Mouse (Mus musculus) forebrain, embryonic 13.5 days (tissue): ENCODE data around the gene Aamp. TPM values are rescaled to one million over a fixed set of nuclear protein-coding genes. Genes with fewer than 3 reads are reported as not detected.
A peak's percentile ranks its signal among the peaks of the same experiment; 100 is the strongest.

ENCODE experiments used
- ATAC-seq: fragments of 200-750 bp; cut with Nextera tagmentation; 2 replicates; pipeline ENCODE4 v1.8.0; 2017
- H3K27ac ChIP-seq: fragments of 300-500 bp; sonication (generic); 2 replicates; pipeline ENCODE4 v1.5.1; 2015; ENCODE audit warnings: inconsistent platforms, mild to moderate bottlenecking, moderate library complexity
- H3K27me3 ChIP-seq: fragments of 300-500 bp; sonication (generic); 2 replicates; pipeline ENCODE4 v1.6.1; 2015; ENCODE audit warnings: mild to moderate bottlenecking, inconsistent platforms
- H3K36me3 ChIP-seq: fragments of 300-500 bp; sonication (generic); 2 replicates; pipeline ENCODE4 v1.6.1; 2015; ENCODE audit warnings: mild to moderate bottlenecking, inconsistent platforms; ENCODE audit not compliant: poor library complexity, severe bottlenecking
- H3K4me1 ChIP-seq: fragments of 300-500 bp; sonication (generic); 2 replicates; pipeline ENCODE4 v1.6.1; 2015; ENCODE audit warnings: inconsistent platforms
- H3K4me2 ChIP-seq: fragments of 300-500 bp; sonication (generic); 2 replicates; pipeline ENCODE4 v1.6.1; 2015; ENCODE audit warnings: inconsistent platforms, mild to moderate bottlenecking, moderate library complexity
- H3K4me3 ChIP-seq: fragments of 300-500 bp; sonication (generic); 2 replicates; pipeline ENCODE4 v1.5.1; 2015; ENCODE audit warnings: mild to moderate bottlenecking, inconsistent platforms
- H3K9ac ChIP-seq: fragments of 300-500 bp; sonication (generic); 2 replicates; pipeline ENCODE4 v1.6.1; 2015; ENCODE audit warnings: mild to moderate bottlenecking, inconsistent platforms
- H3K9me3 ChIP-seq: fragments of 300-500 bp; sonication (generic); replicated peaks from 2 replicates; pipeline ENCODE4 v1.6.1; 2016; ENCODE audit warnings: inconsistent platforms
- WGBS: fragments of 180-500 bp; shearing (Covaris S2); methylation state at CpG from one replicate; pipeline ENCODE4 v1.1.7; 2015; 5-methylcytosine and 5-hydroxymethylcytosine counted together
- polyA plus RNA-seq: library from polyadenylated mRNA; unstranded; fragments of >200 nt; fragmentation: Nextera tagmentation; extraction: Ambion mirVana; gene quantifications from 2 replicates; pipeline ENCODE4 v1.2.1, GENCODE M21; 2015

The Aamp gene
- polyA plus RNA-seq, 1 experiment from 2014 or later: 195 TPM

DNA sequence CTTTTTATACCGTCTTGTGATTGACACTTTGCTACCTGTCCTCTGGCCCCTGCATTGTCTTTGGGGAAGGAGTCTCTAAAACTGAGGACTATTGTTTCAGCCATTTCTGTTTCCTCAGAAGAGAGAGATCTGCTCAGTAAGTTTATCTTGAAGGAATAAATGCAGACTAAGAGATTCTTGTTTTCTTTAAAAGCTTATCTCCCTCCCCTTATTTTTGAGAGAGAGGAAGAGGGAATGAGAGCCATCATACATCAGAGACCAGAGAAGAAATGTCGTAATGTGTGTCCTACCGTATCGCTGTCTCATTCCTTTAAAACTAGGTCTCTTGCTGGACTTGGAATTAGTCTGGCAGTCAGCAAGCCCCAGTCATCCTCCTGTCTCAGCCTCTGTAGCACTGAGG, 43.7 kb downstream of the Aamp start:
- no peak overlapping the region for H3K4me3 ChIP-seq
- H3K9ac ChIP-seq: no peak overlapping the region
- H3K27me3 ChIP-seq: no peaks in the 10 kb centered on the region
- ATAC-seq: no peak
- no peaks in the 10 kb centered on the region for H3K36me3 ChIP-seq
- no peak overlapping the region for H3K27ac ChIP-seq
- H3K4me1 ChIP-seq: peaks cover 36% of the 10 kb centered on the region
- 88% methylated on average over 4 of the region's 4 CpGs for WGBS
- no peaks in the 10 kb centered on the region for H3K9me3 ChIP-seq
- no peak overlapping the region for H3K4me2 ChIP-seq

DNA sequence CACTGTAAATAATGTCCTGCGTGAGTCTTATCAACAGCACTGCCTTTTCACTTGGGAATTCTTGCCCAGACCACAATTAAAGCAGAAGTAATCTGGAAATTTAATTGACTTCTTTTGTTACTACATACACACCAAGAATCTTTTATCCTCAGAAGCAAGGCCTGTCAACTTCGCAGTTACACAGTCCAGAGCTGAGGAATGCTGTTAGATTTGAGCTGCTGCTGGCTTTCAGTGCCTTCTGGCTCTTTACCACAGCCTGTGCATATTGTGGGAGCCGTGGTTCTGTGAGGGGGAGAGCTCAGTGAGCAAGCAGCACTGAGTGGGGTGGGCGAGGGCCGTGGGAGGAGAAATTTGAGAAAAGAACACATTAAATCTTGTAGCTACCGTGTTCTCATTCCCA, 44.2 kb downstream of the Aamp start:
- H3K27me3 ChIP-seq: no peaks in the 10 kb centered on the region
- WGBS: 73% methylated on average over 6 of the region's 6 CpGs
- H3K27ac ChIP-seq: 0 out of 2 replicates have a peak overlapping the region, but pooled peaks have one; percentile 2
- H3K4me1 ChIP-seq: peaks cover 36% of the 10 kb centered on the region
- no peak overlapping the region for H3K4me3 ChIP-seq
- H3K4me2 ChIP-seq: no peak overlapping the region
- no peaks in the 10 kb centered on the region for H3K9me3 ChIP-seq
- H3K9ac ChIP-seq: no peak overlapping the region
- no peaks in the 10 kb centered on the region for H3K36me3 ChIP-seq
- ATAC-seq: no peak

DNA sequence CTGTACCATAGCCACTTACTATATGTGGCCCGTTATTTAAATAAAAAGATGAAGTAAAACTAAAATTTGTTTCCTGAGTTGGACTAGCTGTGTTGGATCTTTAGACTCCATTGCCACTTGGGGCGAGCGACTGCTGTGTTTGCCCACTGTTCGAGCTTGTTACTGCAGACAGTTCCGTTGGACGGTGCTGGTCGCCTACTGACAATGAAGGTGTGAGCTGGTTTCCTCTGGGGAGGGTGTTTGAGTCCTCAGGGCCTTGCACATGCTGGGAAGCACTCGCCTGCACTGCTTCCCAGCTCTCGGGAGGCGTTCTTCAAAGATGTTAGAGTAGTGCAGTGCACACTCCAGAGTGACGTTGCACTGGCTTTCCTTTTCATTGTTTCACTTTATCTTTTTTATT, 44.9 kb downstream of the Aamp start:
- Histone ChIP-seq H3K4me1 (peaks cover 36% of the 10 kb centered on the region), H3K27ac (no peak overlapping the region), H3K9ac (peak overlapping the region; percentile 34; the same call in 1 of the 2 replicates), H3K4me2 (peak overlapping the region; percentile 95), H3K4me3 (no peak overlapping the region), H3K27me3 (no peaks in the 10 kb centered on the region), H3K9me3 (no peaks in the 10 kb centered on the region), H3K36me3 (no peaks in the 10 kb centered on the region)
- no peak for ATAC-seq
- WGBS: 65% methylated on average over 11 of the region's 11 CpGs

DNA sequence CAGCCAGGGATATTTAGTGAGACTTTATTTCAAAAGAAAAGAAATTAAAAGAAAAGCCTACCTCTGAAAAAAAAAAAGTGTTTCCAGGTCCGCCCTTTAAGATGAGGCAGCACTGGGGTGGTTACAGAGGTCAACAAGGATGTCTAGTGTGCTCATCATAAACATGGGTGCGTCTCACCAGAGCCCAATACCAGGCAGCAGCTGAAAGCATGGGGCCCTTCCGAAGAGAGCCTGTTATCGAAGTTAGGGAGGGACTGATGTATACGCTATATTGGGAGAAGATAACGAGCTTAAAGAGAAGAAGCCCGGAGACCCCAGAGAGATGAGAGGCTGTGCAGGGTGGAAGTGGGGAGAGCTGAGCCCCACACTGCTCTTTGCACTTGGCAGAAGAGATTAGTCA, 45.4 kb downstream of the Aamp start:
- peaks cover 36% of the 10 kb centered on the region for H3K4me1 ChIP-seq
- H3K4me3 ChIP-seq: no peak overlapping the region
- peak overlapping the region; percentile 95 for H3K4me2 ChIP-seq
- WGBS: 66% methylated on average over 7 of the region's 7 CpGs
- no peaks in the 10 kb centered on the region for H3K9me3 ChIP-seq
- ATAC-seq: no peak
- H3K27me3 ChIP-seq: no peaks in the 10 kb centered on the region
- H3K9ac ChIP-seq: no peak overlapping the region
- no peak overlapping the region for H3K27ac ChIP-seq
- no peaks in the 10 kb centered on the region for H3K36me3 ChIP-seq

DNA sequence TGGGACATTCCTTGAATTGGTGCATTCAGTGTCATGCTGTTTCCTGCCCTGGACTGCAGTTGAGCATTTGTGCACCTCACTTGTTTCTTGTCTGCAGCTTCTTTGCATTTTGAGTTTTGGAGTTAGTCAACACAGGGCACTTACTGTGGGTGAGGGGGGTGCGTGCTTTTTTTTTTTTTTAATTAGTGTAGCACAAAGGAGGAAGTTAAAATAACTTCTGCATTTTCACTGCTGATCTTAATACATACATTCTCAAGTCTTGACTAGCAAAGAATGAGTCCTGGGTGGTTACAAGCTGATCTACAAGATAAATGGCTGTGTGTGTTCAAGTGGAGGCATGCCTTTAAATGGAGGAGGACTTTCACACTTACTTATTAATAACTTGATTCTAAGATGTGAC, 46.4 kb downstream of the Aamp start:
- no peaks in the 10 kb centered on the region for H3K27me3 ChIP-seq
- H3K4me1 ChIP-seq: peaks cover 36% of the 10 kb centered on the region
- no peak for ATAC-seq
- peak overlapping the region; percentile 97 for H3K9ac ChIP-seq
- H3K27ac ChIP-seq: no peak overlapping the region
- H3K4me2 ChIP-seq: peak overlapping the region; percentile 95
- 55% methylated on average over 1 of the region's 1 CpGs for WGBS
- peak overlapping the region; percentile 99 for H3K4me3 ChIP-seq
- no peaks in the 10 kb centered on the region for H3K9me3 ChIP-seq
- H3K36me3 ChIP-seq: no peaks in the 10 kb centered on the region

DNA sequence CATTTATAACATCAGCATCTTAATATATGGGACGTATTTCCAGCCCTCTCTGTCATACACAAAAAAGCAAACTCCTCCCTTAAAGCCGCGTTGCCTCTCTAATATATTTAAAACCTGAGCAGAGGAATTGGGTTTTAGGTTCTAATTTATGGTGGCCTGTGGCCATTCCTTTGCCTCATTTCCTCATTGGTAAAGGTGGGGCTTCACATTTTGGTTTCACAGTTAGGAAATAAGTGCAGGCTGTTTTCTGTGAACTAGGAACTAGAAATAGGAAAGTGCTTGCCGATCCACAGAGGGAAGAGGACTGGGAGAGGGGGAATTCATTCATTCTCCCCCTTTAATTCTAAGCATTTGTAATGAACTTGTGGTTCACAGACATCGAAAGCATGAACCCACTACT, 46.9 kb downstream of the Aamp start:
- Histone ChIP-seq H3K36me3 (no peaks in the 10 kb centered on the region), H3K4me3 (peak overlapping the region; percentile 99), H3K9ac (peak overlapping the region; percentile 97), H3K27ac (no peak overlapping the region), H3K27me3 (no peaks in the 10 kb centered on the region), H3K4me1 (peaks cover 36% of the 10 kb centered on the region), H3K4me2 (peak overlapping the region; percentile 95), H3K9me3 (no peaks in the 10 kb centered on the region)
- WGBS: 44% methylated on average over 5 of the region's 5 CpGs
- ATAC-seq: no peak

DNA sequence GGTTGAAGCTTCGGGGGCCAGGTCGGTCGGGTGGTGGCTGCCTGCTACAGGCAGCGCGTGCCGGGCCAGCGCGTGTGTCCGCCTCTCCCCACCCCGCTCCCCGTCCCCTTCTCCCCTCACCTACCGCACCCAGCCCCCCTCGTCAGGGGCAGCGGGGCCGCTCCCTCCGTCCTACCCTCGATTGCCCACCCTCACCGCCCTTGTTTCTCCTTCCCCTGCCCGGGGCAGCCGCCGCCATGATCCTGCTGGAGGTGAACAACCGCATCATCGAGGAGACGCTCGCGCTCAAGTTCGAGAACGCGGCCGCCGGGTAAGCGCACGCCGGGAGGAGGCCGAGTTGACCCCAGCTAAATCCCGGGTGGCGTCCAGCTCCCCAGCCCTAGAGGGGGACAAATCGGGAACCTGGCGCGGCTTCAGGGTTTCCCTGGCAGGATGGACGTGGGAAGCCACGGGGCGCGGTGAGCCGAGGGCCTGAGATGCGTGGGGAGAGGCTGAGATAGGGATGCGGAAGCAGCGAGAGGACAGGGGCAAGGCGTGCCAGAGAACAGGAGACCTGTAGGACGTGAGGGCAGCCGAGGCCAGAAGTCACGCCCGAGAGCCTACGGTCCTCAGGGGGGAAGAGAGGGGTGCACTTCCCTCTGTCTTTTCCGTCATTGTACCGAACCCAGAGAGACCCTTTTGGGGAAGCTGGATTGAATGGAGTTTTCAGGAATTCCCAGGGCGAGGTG, 47.8 kb downstream of the Aamp start:
- H3K27ac ChIP-seq: peak overlapping the region; percentile 87
- under 1% methylated on average over 50 of the region's 57 CpGs for WGBS
- no peaks in the 10 kb centered on the region for H3K36me3 ChIP-seq
- H3K9me3 ChIP-seq: no peaks in the 10 kb centered on the region
- peaks cover 36% of the 10 kb centered on the region for H3K4me1 ChIP-seq
- H3K9ac ChIP-seq: peak overlapping the region; percentile 97
- H3K27me3 ChIP-seq: no peaks in the 10 kb centered on the region
- H3K4me2 ChIP-seq: peak overlapping the region; percentile 95
- ATAC-seq: peak; percentile 29
- H3K4me3 ChIP-seq: peak overlapping the region; percentile 99

DNA sequence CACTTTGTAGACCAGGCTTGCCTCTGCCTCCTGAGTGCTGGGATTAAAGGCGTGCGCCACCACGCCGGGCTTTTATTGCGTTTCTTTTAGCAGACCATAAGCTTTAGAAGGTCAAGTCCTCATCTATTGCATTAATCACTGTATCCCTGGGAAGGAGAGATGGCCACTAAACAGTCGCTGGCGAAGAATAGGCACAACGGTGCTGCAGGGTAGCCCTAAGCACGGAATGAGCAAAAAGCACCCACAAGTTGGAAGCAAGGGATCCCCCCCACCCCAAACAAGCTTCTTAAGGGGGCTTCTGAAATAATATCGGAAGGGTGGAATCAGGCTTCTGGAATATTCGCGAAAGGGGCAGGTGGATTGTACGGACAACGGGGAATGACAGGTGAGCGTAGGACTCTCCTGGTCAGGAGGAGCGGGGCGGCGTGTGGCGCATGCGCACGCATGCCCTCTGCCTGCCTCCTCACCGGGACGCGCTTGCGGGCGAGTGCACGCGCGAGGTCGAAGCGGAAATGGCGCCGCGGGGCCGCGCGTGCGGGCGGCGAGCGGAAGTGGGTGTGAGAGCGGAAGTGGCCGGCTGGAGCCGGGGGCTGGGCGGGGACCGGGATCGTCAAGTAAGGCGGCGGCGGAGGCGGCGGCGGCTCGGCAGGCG, 48.5 kb downstream of the Aamp start, which contains the start of gene Arpc2:
TSS of gene Arpc2 (plus strand) at position 147 of the 652 bp plus-strand sequence.
- H3K27ac ChIP-seq: peak within 1 kb of the TSS; percentile 87
- 1% methylated on average over 37 of the region's 55 CpGs for WGBS
- no peaks in the 10 kb centered on the region for H3K36me3 ChIP-seq
- peaks cover 36% of the 10 kb centered on the region for H3K4me1 ChIP-seq
- H3K27me3 ChIP-seq: no peaks in the 10 kb centered on the region
- peak within 1 kb of the TSS; percentile 99 for H3K4me3 ChIP-seq
- peak within 1 kb of the TSS; percentile 97 for H3K9ac ChIP-seq
- no peaks in the 10 kb centered on the region for H3K9me3 ChIP-seq
- peak; percentile 93 for ATAC-seq
- peak within 1 kb of the TSS; percentile 95 for H3K4me2 ChIP-seq

DNA sequence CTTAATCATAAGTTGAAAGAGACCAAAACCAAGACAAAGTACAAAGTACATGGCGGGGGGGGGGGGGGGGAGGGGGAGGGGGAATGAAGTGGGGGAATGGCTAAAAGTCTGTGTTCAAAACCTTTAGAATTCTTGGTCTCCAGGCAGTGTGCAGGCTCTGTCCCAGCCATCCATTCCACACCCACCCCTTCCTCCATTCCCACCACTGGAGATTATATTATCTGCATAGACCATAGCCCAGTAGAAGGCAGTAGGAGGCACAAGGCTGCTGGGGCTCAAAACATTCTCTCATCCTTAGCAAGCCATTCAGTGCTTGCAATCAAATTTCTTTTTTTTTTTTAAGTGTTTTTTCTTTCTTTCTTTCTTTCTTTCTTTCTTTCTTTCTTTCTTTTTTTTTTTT, 53.5 kb downstream of the Aamp start:
- ATAC-seq: no peak
- no CpG with 5 or more reads among the region's 1 CpGs for WGBS
- no peaks in the 10 kb centered on the region for H3K36me3 ChIP-seq

DNA sequence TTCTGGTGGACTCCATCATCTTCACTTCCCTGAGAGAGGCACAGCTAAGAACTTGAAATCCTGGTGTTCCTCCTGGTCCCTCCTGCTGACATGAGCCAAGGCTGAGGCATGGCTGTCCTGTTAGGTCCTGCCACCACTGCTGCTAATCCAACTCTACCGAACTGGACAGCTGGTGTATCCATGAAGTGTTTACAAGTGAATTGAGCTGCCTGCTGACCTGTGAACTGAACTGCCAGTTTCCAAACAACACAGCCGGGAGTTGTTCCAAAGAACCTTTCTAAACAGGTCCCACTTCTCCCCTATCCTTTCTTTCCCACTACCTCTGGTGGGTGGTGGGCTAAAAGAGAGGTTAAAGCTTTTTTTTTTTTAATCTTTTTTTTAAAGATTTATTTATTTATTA, 54.6 kb downstream of the Aamp start:
- no peaks in the 10 kb centered on the region for H3K9me3 ChIP-seq
- no peak overlapping the region for H3K27ac ChIP-seq
- WGBS: 72% methylated on average over 2 of the region's 2 CpGs
- H3K4me3 ChIP-seq: no peak overlapping the region
- H3K4me1 ChIP-seq: no peaks in the 10 kb centered on the region
- no peaks in the 10 kb centered on the region for H3K27me3 ChIP-seq
- no peak overlapping the region for H3K9ac ChIP-seq
- H3K36me3 ChIP-seq: no peaks in the 10 kb centered on the region
- H3K4me2 ChIP-seq: no peak overlapping the region
- ATAC-seq: no peak

More for the DNA sequence above, 53.5 kb downstream of the Aamp start:
- H3K4me2 ChIP-seq: no peak overlapping the region
- H3K4me3 ChIP-seq: no peak overlapping the region
- H3K9me3 ChIP-seq: no peaks in the 10 kb centered on the region
- no peak overlapping the region for H3K27ac ChIP-seq
- no peak overlapping the region for H3K9ac ChIP-seq
- H3K4me1 ChIP-seq: no peaks in the 10 kb centered on the region
- H3K27me3 ChIP-seq: no peaks in the 10 kb centered on the region
